Mouse (Mus musculus) stomach, embryonic 16.5 days (tissue): ENCODE measurements around the gene Myo1e. TPM values are rescaled to one million over a fixed set of nuclear protein-coding genes. Genes with fewer than 3 reads are reported as not detected.
A peak's percentile ranks its signal among the peaks of the same experiment; 100 is the strongest.

Experiments used
- ATAC-seq: fragments of 200-750 bp; cut with Nextera tagmentation; 2 replicates; pipeline ENCODE4 v1.8.0; 2017; ENCODE audit warnings: moderate number of reproducible peaks, moderate TSS enrichment; ENCODE audit not compliant: insufficient read depth, low FRiP score
- H3K27ac ChIP-seq: fragments of 300-500 bp; sonication (generic); 2 replicates; pipeline ENCODE4 v1.5.1; 2014; ENCODE audit warnings: low read length
- H3K27me3 ChIP-seq: fragments of 300-500 bp; sonication (generic); 2 replicates; pipeline ENCODE4 v1.6.1; 2014; ENCODE audit warnings: low read length, control low read depth, mixed read lengths; ENCODE audit not compliant: control insufficient read depth, insufficient read depth
- H3K36me3 ChIP-seq: fragments of 300-500 bp; sonication (generic); 2 replicates; pipeline ENCODE4 v1.6.1; 2014; ENCODE audit warnings: low read length; ENCODE audit not compliant: control insufficient read depth, insufficient read depth
- H3K4me1 ChIP-seq: fragments of 300-500 bp; sonication (generic); 2 replicates; pipeline ENCODE4 v1.6.1; 2014; ENCODE audit warnings: low read length, control low read depth, mixed read lengths; ENCODE audit not compliant: control insufficient read depth, insufficient read depth
- H3K4me2 ChIP-seq: fragments of 300-500 bp; sonication (generic); 2 replicates; pipeline ENCODE4 v1.6.1; 2014; ENCODE audit warnings: low read depth, low read length, mixed read lengths
- H3K4me3 ChIP-seq: fragments of 300-500 bp; sonication (generic); replicated peaks from 2 replicates; pipeline ENCODE4 v1.5.1; 2014; ENCODE audit warnings: mild to moderate bottlenecking, low read length
- H3K9ac ChIP-seq: fragments of 300-500 bp; sonication (generic); 2 replicates; pipeline ENCODE4 v1.6.1; 2014; ENCODE audit warnings: low read length
- H3K9me3 ChIP-seq: fragments of 300-500 bp; sonication (generic); replicated peaks from 2 replicates; pipeline ENCODE4 v1.6.1; 2016; ENCODE audit warnings: low read length, control low read depth; ENCODE audit not compliant: control insufficient read depth
- WGBS: fragments of 180-500 bp; shearing (Covaris S2); extraction: QIAGEN DNeasy Blood & Tissue Kit; methylation state at CpG from one replicate; pipeline ENCODE4 v1.1.7; 2014; 5-methylcytosine and 5-hydroxymethylcytosine counted together
- polyA plus RNA-seq: library from polyadenylated mRNA; unstranded; fragments of >200 nt; fragmentation: Nextera tagmentation; extraction: Ambion mirVana; gene quantifications from 2 replicates; pipeline ENCODE4 v1.2.1, GENCODE M21; 2015

The Myo1e gene
- polyA plus RNA-seq, 1 experiment from 2014 or later: 34.3 TPM

- Histone ChIP-seq H3K9ac (no peak overlapping the region), H3K27me3 (no peaks in the 10 kb centered on the region), H3K9me3 (no peaks in the 10 kb centered on the region), H3K4me1 (peaks cover 9% of the 10 kb centered on the region), H3K36me3 (no peaks in the 10 kb centered on the region), H3K27ac (peak overlapping the region; percentile 54; the same call in 1 of the 2 replicates), H3K4me2 (no peak overlapping the region), H3K4me3 (no peak overlapping the region)
- ATAC-seq: peak; percentile 70; the same call in 1 of the 2 replicates
- 63% methylated on average over 10 of the region's 10 CpGs for WGBS
These were observed 62.2 kb downstream of the Myo1e start for GRCm38 (mm10) chr9:70269349-70269748.

GRCm38 (mm10) chr9:70270468-70270867 lies 63.3 kb downstream of the Myo1e start:
- no peaks in the 10 kb centered on the region for H3K9me3 ChIP-seq
- H3K27ac ChIP-seq: peak overlapping the region; percentile 36; the same call in 1 of the 2 replicates
- H3K36me3 ChIP-seq: no peaks in the 10 kb centered on the region
- no peak for ATAC-seq
- no peaks in the 10 kb centered on the region for H3K27me3 ChIP-seq
- 83% methylated on average over 4 of the region's 4 CpGs for WGBS
- no peak overlapping the region for H3K4me3 ChIP-seq
- no peak overlapping the region for H3K9ac ChIP-seq
- no peak overlapping the region for H3K4me2 ChIP-seq
- H3K4me1 ChIP-seq: peaks cover 16% of the 10 kb centered on the region

- ATAC-seq: no peak
- no peaks in the 10 kb centered on the region for H3K36me3 ChIP-seq
- no peak overlapping the region for H3K4me3 ChIP-seq
- peak overlapping the region; percentile 63 for H3K27ac ChIP-seq
- WGBS: 51% methylated on average over 7 of the region's 7 CpGs
- no peaks in the 10 kb centered on the region for H3K27me3 ChIP-seq
- no peak overlapping the region for H3K9ac ChIP-seq
- H3K4me2 ChIP-seq: no peak overlapping the region
- H3K9me3 ChIP-seq: no peaks in the 10 kb centered on the region
- peaks cover 18% of the 10 kb centered on the region for H3K4me1 ChIP-seq
These were observed 64.0 kb downstream of the Myo1e start for GRCm38 (mm10) chr9:70271137-70271536.

GRCm38 (mm10) chr9:70271631-70272030 lies 64.5 kb downstream of the Myo1e start:
- H3K36me3 ChIP-seq: no peaks in the 10 kb centered on the region
- peaks cover 18% of the 10 kb centered on the region for H3K4me1 ChIP-seq
- WGBS: 88% methylated on average over 9 of the region's 9 CpGs
- no peak overlapping the region for H3K4me3 ChIP-seq
- no peaks in the 10 kb centered on the region for H3K9me3 ChIP-seq
- no peak overlapping the region for H3K4me2 ChIP-seq
- no peak overlapping the region for H3K9ac ChIP-seq
- H3K27me3 ChIP-seq: no peaks in the 10 kb centered on the region
- ATAC-seq: no peak
- H3K27ac ChIP-seq: peak overlapping the region; percentile 63

- no peak overlapping the region for H3K9ac ChIP-seq
- H3K4me3 ChIP-seq: no peak overlapping the region
- H3K4me2 ChIP-seq: no peak overlapping the region
- peak overlapping the region; percentile 90 for H3K27ac ChIP-seq
- H3K9me3 ChIP-seq: no peaks in the 10 kb centered on the region
- ATAC-seq: no peak
- no peaks in the 10 kb centered on the region for H3K36me3 ChIP-seq
- WGBS: 80% methylated on average over 6 of the region's 6 CpGs
- H3K4me1 ChIP-seq: peaks cover 25% of the 10 kb centered on the region
- no peaks in the 10 kb centered on the region for H3K27me3 ChIP-seq
These were observed 66.9 kb downstream of the Myo1e start for GRCm38 (mm10) chr9:70274071-70274470.

GRCm38 (mm10) chr9:70274476-70274875 lies 67.3 kb downstream of the Myo1e start:
- Histone ChIP-seq H3K4me2 (no peak overlapping the region), H3K4me3 (no peak overlapping the region), H3K27me3 (no peaks in the 10 kb centered on the region), H3K36me3 (no peaks in the 10 kb centered on the region), H3K4me1 (peaks cover 25% of the 10 kb centered on the region), H3K9ac (no peak overlapping the region), H3K27ac (peak overlapping the region; percentile 90), H3K9me3 (no peaks in the 10 kb centered on the region)
- ATAC-seq: peak; percentile 59; the same call in 1 of the 2 replicates
- 84% methylated on average over 6 of the region's 6 CpGs for WGBS

- Histone ChIP-seq H3K36me3 (no peaks in the 10 kb centered on the region), H3K4me1 (peaks cover 25% of the 10 kb centered on the region), H3K27ac (peak overlapping the region; percentile 90), H3K4me2 (peak overlapping the region; percentile 23; the same call in 1 of the 2 replicates), H3K9ac (no peak overlapping the region), H3K27me3 (no peaks in the 10 kb centered on the region), H3K9me3 (no peaks in the 10 kb centered on the region), H3K4me3 (no peak overlapping the region)
- ATAC-seq: peak; percentile 65; the same call in 1 of the 2 replicates
- 74% methylated on average over 12 of the region's 12 CpGs for WGBS
These were observed 67.9 kb downstream of the Myo1e start for GRCm38 (mm10) chr9:70274887-70275555.

- H3K9me3 ChIP-seq: no peaks in the 10 kb centered on the region
- no peak overlapping the region for H3K9ac ChIP-seq
- H3K27ac ChIP-seq: peak overlapping the region; percentile 73
- peaks cover 20% of the 10 kb centered on the region for H3K4me1 ChIP-seq
- ATAC-seq: no peak
- H3K4me2 ChIP-seq: peak overlapping the region; percentile 7; the same call in 1 of the 2 replicates
- no peak overlapping the region for H3K4me3 ChIP-seq
- H3K36me3 ChIP-seq: no peaks in the 10 kb centered on the region
- no peaks in the 10 kb centered on the region for H3K27me3 ChIP-seq
- WGBS: 70% methylated on average over 3 of the region's 3 CpGs
These were observed 69.9 kb downstream of the Myo1e start for GRCm38 (mm10) chr9:70277076-70277475.

- no peak overlapping the region for H3K9ac ChIP-seq
- peak; percentile 60; the same call in 1 of the 2 replicates for ATAC-seq
- H3K4me1 ChIP-seq: peaks cover 20% of the 10 kb centered on the region
- 66% methylated on average over 11 of the region's 11 CpGs for WGBS
- no peaks in the 10 kb centered on the region for H3K9me3 ChIP-seq
- H3K27me3 ChIP-seq: no peaks in the 10 kb centered on the region
- H3K4me3 ChIP-seq: no peak overlapping the region
- H3K4me2 ChIP-seq: peak overlapping the region; percentile 7; the same call in 1 of the 2 replicates
- H3K36me3 ChIP-seq: no peaks in the 10 kb centered on the region
- H3K27ac ChIP-seq: peak overlapping the region; percentile 73
These were observed 70.4 kb downstream of the Myo1e start for GRCm38 (mm10) chr9:70277529-70277982.
